Mouse (Mus musculus) layer of hippocampus, adult 2 months (tissue): ENCODE results near the gene Sult6b2. TPM values are rescaled to one million over a fixed set of nuclear protein-coding genes. Genes with fewer than 3 reads are reported as not detected.

Source experiments
- DNase-seq, 2 experiments: peaks; one replicate each; pipeline ENCODE4 v3.0.0; 2022; ENCODE audit warnings: low spot score in 2 of 2
- H3K27ac ChIP-seq: fragments of 200-600 bp; 2 replicates; pipeline ENCODE4 v1.8.1; 2022
- H3K4me3 ChIP-seq: fragments of 200-600 bp; 2 replicates; pipeline ENCODE4 v1.8.1; 2022; ENCODE audit warnings: mild to moderate bottlenecking
- CTCF ChIP-seq: fragments of 200-600 bp; conservative IDR thresholded peaks from 2 replicates; pipeline ENCODE4 v1.8.1; 2022; ENCODE audit warnings: antibody characterized with exemption, mild to moderate bottlenecking, moderate library complexity
- total RNA-seq, 2 experiments: library from RNA; stranded (reverse); gene quantifications; 2 replicates each; pipeline ENCODE4 v1.2.3; 2021

Gene Sult6b2
- total RNA-seq, 2 experiments from 2014 or later, result 0.15 to 0.39 TPM

DNA sequence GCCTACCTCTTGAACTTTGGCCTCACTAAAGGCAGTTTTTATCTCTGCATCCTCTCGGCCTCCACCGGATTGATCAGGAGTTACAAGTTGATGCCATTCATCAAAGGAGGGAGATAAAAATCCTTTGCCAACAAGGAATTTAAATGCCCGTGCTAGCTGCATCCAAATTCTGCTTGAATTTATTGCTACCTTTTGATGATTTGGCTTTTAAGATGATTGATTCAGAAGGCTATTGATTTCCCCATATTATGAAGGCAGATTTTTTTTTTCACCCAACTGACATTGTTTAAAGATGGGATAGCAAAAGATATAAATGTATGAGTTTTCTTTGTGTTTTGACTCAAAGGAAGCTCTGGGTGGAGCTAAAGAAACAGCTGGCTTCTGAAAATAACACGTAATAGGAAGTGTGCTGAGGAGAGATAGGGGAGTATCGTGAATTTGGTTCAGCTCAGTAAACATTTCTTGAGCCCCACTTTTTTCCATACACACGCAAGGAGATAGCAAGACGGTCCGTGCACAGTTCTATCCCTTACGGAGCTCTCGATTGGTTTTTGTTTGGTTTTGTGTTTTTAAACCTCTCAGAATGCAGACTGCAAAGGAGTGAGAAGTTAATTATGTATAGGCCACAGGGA, 46.9 kb downstream of the Sult6b2 start:
- no peak for TF ChIP-seq CTCF

DNA sequence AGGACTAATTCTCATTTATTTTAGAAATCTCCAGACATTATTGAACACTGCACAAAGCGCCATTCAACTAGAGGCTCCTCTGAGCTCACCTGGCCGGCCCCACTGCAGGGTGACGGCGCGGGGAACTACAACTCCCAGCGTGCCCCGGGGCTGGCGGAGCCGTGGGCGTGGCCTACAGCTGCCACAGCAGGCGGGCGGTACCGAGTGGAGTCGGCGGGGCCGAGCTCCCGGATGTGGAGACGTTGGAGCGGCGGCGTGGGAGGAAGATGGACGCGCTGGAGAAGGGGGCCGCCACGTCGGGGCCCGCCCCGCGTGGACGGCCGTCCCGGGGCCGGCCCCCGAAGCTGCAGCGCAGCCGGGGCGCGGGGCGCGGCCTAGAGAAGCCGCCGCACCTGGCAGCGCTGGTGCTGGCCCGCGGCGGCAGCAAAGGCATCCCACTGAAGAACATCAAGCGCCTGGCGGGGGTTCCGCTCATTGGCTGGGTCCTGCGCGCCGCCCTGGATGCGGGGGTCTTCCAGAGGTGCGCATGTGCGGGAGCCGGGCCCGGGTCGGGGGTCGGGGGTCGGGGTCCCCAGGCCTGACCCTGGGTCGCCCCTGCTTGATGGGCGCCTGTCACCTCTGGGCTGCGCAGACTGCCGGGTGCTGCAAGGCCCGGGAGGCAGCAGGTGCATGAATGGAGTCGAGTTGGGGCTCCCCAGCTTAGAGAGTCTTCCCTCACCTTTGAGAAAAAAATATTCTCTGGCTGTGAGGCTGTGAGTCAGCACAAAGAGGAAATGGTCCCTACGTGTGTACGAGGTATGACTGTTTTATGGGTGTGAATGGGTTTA, 47.6 kb downstream of the Sult6b2 start, which contains the start of gene Cmas:
TSS of gene Cmas (plus strand) at position 180 of the 827 bp plus-strand sequence.
- H3K4me3 ChIP-seq, result peak within 1 kb of the TSS; percentile 91
- 0 out of 2 replicates have a peak, but pooled peaks have one; percentile 1 for TF ChIP-seq CTCF
- DNase-seq, result peak; percentile 87 to 89
- H3K27ac ChIP-seq, result peak within 1 kb of the TSS; percentile 89

More for the DNA sequence above, 46.9 kb downstream of the Sult6b2 start:
- peak overlapping the region; percentile 89 for H3K27ac ChIP-seq
- H3K4me3 ChIP-seq, result peak overlapping the region; percentile 91
- DNase-seq, result no peak

DNA sequence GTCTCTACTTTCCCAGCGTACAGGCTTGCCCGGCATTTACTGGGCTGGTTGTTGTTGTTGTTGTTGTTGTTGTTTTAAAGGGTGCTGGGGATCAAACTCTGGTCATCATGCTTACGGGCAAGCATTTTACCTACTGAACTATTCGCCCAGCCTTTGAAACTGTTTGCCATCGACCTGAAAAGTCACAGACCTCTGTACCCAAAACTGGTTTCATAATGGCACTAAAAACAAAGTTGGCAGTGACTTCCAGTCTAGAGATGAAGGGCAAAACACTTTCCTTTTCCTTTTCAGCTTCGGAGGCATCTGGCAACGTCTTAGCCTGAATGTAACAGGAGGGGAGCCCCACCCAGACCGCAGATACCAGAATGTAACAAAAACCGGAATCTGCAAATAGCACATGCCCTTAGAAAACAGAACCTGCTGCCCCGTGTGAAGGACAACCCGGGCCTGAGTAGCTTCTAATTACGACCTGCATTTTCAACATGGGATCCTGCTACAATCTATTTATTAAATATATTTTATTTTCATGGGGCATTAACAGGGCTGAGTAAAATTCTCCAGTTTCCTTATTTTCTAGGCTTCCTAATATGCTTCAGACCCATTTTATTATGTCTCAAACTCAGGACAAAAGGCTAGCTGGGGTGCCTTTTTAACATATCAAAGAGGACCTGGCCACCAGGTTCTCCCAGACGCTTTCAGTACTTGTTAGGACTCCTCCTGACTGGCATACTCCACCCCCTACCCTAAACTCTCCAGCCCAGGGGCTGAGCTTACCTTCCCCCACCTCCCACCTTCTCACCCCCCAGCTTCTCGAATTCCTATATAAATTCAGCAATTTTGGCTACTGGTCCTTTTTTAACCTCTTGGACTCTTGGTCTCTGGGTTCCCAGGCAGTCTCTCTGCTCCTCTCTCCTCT, 51.7 kb downstream of the Sult6b2 start:
- Histone ChIP-seq H3K27ac (no peak overlapping the region), H3K4me3 (no peak overlapping the region)
- no peak for TF ChIP-seq CTCF
- DNase-seq, result no peak

DNA sequence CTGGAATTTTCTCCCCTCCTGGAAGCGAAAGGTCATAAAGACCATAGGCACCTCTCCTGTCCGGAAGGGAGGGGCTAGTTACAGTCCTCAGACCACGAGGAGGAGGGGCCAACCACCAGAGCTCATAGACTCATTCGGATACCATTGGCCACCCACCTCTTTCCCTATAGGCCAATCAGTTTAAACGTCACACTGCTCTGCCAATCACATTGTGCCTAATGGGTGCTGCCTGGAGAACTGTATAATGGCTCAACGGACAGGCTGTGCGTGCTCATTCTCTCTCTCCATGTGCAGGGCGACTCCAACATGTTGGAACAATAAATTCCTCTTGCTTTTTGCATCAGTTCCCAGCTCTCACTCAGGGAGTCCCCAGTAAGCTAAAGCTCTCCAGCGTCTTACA, 52.9 kb downstream of the Sult6b2 start:
- Histone ChIP-seq H3K27ac (no peak overlapping the region), H3K4me3 (no peak overlapping the region)
- no peak for DNase-seq
- no peak for TF ChIP-seq CTCF

DNA sequence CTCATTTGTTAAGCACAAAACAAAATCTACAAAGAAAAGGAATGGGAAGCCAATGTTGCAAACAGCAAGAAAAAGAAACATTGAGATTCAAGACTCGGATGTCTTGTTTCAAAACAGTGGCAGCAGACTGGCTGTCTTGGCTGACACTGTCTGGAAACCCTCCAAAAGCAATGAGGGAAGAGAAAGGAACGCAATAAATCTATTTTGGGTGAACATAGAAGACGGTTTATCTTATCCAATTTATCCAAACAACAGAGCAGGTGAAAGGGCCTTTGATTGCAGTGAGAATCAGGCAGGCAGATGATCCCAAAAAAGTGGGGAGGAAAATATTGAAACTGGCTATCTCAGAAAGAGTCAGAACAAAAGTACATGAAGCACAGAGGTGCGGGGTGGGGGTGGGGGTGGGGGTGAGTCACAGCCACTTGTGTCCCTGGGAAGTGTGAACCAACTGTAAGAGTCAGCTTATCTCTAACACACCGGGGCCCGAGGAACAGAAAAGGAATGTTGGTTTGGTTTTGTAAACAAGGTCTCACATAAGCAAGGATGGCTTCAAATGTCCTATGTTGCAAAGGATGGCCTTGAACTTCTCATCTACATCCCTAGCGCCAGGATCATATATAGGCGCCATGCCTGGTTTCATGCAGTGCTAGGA, 56.1 kb downstream of the Sult6b2 start:
- Histone ChIP-seq H3K27ac (peak overlapping the region; percentile 44), H3K4me3 (no peak overlapping the region)
- DNase-seq, result no peak
- TF ChIP-seq CTCF, result no peak

- TF ChIP-seq CTCF, result no peak
- no peak overlapping the region for H3K4me3 ChIP-seq
- no peak for DNase-seq
- no peak overlapping the region; the same call in 1 of the 2 replicates for H3K27ac ChIP-seq
These were observed 57.1 kb downstream of the Sult6b2 start for GRCm38 (mm10) chr6:142747165-142747564.

DNA sequence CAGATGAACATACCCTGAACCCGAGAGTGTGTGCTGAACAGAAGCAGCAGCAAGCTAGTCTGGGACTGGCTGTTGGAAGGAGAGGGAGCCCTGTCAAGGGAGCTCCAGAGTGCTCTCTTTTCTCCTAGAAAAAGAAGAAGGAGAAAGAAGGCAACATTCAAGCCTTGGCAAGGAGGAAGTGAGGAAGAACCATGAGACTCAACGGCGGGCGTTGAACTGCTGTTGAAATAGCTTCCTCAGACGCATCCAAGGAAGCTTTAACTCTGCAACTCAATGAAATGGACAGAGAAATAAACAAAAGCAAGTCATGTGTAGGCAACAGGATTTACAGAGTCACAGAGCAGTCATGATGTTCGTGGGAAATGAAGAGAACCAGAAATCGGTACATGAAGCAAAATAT, 57.5 kb downstream of the Sult6b2 start:
- H3K4me3 ChIP-seq, result no peak overlapping the region
- DNase-seq, result no peak
- H3K27ac ChIP-seq, result no peak overlapping the region; the same call in 1 of the 2 replicates
- TF ChIP-seq CTCF, result no peak

- TF ChIP-seq CTCF, result no peak
- Histone ChIP-seq H3K4me3 (no peak overlapping the region), H3K27ac (no peak overlapping the region)
- no peak for DNase-seq
These were observed 58.8 kb downstream of the Sult6b2 start for GRCm38 (mm10) chr6:142745484-142745883.

GRCm38 (mm10) chr6:142743193-142743592, 61.1 kb downstream of the Sult6b2 start:
- Histone ChIP-seq H3K4me3 (no peak overlapping the region), H3K27ac (no peak overlapping the region)
- no peak for DNase-seq
- no peak for TF ChIP-seq CTCF

- DNase-seq, result no peak
- no peak overlapping the region for H3K4me3 ChIP-seq
- H3K27ac ChIP-seq, result no peak overlapping the region
- TF ChIP-seq CTCF, result no peak
These were observed 62.5 kb downstream of the Sult6b2 start for GRCm38 (mm10) chr6:142741763-142742162.

DNA sequence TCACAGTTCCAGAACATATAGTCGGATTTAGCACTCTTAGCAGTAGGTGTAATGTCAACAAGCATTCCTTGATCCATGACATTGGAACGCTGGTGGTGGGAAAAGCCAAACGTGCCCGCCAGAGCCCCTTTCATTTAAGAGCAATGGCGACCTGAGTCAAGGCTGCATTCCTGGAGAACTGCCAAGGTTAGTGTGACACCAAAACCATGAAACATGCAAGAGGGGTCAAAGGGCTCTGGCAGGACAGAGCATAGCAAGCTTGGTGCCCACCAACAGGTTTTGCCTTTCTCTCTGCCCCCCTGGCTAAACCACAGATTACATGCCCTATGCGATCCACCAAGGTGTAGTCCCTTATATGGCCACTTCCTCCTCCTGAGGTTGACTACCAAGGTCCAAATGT, 65.7 kb downstream of the Sult6b2 start:
- no peak overlapping the region for H3K27ac ChIP-seq
- H3K4me3 ChIP-seq, result no peak overlapping the region
- no peak for DNase-seq
- TF ChIP-seq CTCF, result no peak

- no peak for DNase-seq
- Histone ChIP-seq H3K4me3 (no peak overlapping the region), H3K27ac (no peak overlapping the region)
- no peak for TF ChIP-seq CTCF
These were observed 66.1 kb downstream of the Sult6b2 start for GRCm38 (mm10) chr6:142738225-142738624.
